Mouse (Mus musculus): ENCODE measurements at regions not wholly inside any gene's neighbourhood (a gene's known extent, or its start where the extent isn't known, plus 50 kb on each side); places are given as distances from the start of the nearest gene placed in this dataset.

- DNase-seq (ENCODE audit: low read depth, low spot score), result no peak
Observed at GRCm38 (mm10) chr8:80422190-80422589, 71.4 kb upstream of the Gypa start.

GRCm38 (mm10) chr8:80416121-80416520 lies 77.5 kb upstream of the Gypa start:
- no peak for DNase-seq (ENCODE audit: low read depth, low spot score)

DNA sequence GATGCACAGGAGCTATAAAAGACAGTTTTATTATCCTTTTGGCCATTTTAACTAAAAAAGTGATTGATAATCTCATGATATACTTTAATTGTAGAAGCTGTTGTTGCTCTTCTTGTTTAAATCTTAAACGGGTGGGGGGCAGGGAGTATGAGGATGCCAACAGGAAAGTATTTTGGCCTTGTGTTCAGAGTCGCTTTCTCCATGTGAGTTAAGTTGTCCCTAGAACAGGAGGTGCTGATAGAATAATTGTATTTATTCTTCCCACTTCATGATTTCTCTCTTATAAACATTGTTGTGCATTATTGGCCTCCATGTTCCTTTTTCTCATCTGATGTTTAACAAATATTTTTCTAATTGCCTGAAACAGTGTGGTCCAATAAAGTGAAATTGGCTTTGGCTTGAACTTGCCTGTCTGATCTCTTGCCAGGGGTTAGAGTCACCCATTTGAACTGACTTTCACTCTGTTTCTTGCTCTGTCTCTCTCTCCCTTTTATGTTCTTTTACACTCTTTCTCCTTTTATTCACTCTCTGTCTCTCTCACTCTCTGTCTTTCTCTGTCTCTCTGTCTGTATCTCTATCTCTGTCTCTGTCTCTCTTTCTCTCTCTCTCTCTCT lies 93.9 kb upstream of the Gypa start:
- no peak for DNase-seq (ENCODE audit: low read depth, low spot score)

- peak; percentile 30 for DNase-seq (ENCODE audit: low read depth, low spot score)
Observed at GRCm38 (mm10) chr8:80395010-80395409, 98.6 kb upstream of the Gypa start.

DNA sequence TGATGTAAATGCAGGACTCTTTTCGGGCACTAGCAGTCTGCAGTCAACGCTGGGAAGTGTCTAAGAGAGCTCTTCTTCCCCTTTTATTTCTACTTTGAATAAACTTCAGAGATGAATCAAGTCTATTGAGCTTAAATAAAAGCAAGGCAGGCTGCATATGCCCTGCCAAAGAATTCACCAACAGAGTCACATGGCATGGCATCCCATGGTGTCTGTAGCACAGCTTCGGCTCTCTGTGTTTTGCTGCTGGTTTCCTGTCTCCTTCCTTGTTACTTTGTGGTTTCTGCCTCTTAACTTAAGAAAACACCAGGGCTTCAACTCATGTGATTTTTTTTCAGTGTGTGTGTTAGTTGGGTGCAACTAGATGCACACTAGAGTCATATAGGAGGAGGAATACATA lies 100.5 kb upstream of the Gypa start:
- DNase-seq (ENCODE audit: low read depth, low spot score), result no peak

DNA sequence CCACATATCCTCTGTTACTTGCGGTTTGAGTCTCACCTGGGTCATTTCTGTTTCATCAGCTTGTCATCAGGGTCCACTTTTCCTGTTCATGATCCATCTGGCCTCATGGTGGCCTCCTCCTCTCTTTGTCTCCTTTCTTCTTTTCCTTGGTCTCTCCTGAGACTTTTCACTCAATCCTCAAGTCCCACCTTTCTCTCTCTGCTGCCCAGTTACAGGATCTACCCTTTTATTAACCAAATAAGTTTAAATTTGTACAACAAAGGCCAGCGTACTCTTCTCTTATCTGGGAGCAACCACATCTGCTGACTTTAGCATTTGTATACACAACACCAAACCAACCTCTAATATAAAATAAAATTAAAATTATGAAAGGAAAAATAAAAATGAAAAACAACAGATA lies 124.4 kb upstream of the Gypa start:
- no peak for DNase-seq (ENCODE audit: low read depth, low spot score)

DNA sequence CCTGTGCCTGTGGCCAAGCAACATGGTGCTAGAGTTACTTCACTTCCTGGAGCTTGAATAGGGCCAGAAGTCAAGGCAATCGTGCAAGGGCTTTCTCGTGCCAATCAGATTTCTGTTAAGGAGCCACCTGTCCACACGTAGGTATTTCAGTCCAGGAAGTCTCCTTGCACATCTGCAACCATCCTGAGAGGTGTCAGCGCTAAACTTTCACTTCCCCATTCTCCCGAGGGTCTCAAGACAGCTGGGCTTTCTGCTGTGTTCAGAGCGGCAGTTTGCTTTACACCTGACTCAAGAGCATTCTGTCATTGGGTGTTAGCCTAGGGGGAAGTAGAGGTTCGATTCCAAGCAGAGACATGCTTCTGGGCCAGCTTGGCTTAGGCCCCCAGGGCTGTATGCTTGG lies 129.5 kb upstream of the Gypa start:
- DNase-seq (ENCODE audit: low read depth, low spot score), result no peak

- no peak for DNase-seq (ENCODE audit: low read depth, low spot score)
Observed at GRCm38 (mm10) chr8:80343299-80343698, 150.3 kb upstream of the Gypa start.

- no peak for DNase-seq (ENCODE audit: low read depth, low spot score)
Observed at GRCm38 (mm10) chr8:80337872-80338271, 155.7 kb upstream of the Gypa start.

DNA sequence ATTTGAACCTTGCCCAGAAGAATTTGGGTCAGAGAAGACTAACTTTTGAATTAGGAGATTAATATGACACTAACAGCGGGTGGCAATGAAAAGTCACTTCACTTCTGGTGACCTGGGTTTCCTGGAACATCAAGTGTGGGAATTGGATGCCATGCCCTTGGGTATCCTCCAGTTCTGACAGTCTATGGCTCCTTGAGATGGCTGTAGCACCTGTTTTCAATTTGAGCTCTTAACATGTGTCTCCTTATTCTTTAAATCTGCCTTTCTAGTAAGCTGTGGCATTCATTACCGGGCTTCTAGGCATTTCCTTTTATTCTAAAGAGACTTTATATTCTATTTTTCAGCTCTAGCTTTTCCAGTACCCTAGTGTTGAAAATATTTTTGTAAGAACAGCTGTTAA lies 164.9 kb upstream of the Gypa start:
- DNase-seq (ENCODE audit: low read depth, low spot score), result no peak

- no peak for DNase-seq (ENCODE audit: low read depth, low spot score)
Observed at GRCm38 (mm10) chr8:80325859-80326258, 167.7 kb upstream of the Gypa start.

DNA sequence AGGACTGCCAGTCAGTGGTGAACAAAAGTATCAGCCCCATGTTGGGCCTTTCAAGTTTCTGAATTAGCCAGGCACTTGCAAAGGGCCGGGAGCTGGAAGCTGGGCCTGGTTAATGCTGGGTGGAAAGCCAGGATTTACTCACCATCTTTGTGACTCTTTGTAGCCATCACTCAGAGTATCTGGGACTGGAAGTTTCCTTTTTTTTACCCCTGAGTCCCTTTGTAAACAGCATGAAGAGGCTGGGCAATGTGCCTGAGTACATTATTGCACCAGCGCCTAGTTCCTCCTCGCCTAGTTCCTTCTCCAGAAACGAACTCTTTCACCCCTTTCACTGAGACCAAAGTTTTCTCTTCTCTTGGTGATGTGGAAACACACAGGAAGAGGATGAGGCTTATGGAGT lies 168.4 kb upstream of the Gypa start:
- no peak for DNase-seq (ENCODE audit: low read depth, low spot score)

- DNase-seq (ENCODE audit: low read depth, low spot score), result peak; percentile 72
Observed at GRCm38 (mm10) chr8:80318231-80318870, 175.2 kb upstream of the Gypa start.

GRCm38 (mm10) chr8:80315371-80315770 lies 178.2 kb upstream of the Gypa start:
- peak; percentile 74 for DNase-seq (ENCODE audit: low read depth, low spot score)

GRCm38 (mm10) chr8:80314826-80315225 lies 178.8 kb upstream of the Gypa start:
- peak; percentile 91 for DNase-seq (ENCODE audit: low read depth, low spot score)

GRCm38 (mm10) chr8:80313883-80314635 lies 179.5 kb upstream of the Gypa start:
- DNase-seq (ENCODE audit: low read depth, low spot score), result no peak

GRCm38 (mm10) chr8:80307761-80308160 lies 185.8 kb upstream of the Gypa start:
- DNase-seq (ENCODE audit: low read depth, low spot score), result no peak

- DNase-seq (ENCODE audit: low read depth, low spot score), result no peak
Observed at GRCm38 (mm10) chr8:80298596-80298995, 195.0 kb upstream of the Gypa start.

DNA sequence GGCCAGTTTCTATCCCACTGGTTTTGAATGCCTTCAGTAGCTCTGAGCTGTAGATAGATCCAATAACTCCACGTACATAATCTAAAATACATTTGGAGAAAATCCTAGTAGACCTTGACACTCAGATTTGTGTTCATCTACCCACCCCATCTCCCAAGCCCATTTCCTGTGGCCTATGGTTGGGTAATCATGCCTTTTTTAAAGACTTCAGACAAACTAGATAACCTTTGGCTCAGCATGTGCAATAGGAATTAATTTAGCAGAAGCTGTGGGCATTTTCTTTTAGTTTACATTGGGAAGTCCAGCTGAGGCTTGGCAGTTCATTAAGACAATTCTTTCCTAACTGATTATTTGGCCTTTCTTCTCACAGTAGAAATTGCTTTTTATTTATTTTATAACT lies 203.3 kb upstream of the Gypa start:
- no peak for DNase-seq (ENCODE audit: low read depth, low spot score)

- DNase-seq (ENCODE audit: low read depth, low spot score), result no peak
Observed at GRCm38 (mm10) chr8:80289282-80289681, 204.3 kb upstream of the Gypa start.

DNA sequence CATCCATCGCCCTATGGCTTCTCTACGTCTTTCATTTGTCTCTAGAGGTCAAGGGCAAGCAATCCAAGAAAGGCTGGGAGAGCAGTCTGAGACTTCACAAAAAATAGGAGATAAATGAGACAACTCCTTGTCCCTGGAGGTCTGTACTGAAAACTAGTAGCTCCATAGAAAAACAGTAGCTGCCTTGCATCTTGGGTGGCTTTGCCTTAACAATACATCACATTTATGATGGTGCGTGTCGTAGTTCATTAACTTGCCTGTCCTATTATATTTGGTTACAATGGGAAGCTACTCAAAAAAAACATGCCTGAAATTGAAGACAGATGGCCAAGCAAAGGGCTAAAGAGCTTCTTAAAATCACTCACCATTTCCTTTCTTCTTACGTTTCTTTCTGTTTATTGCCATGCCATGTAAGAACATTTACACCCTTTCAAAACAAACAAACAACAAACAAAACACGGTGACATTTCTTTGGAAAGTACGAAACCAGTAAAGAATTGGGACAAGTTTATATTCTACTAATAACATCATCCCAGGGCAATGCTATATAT lies 211.2 kb upstream of the Hhip start:
- DNase-seq (ENCODE audit: low read depth, low spot score), result peak; percentile 52

- no peak for DNase-seq (ENCODE audit: low read depth, low spot score)
Observed at GRCm38 (mm10) chr8:80264915-80265314, 207.1 kb upstream of the Hhip start.

- peak; percentile 29 for DNase-seq (ENCODE audit: low read depth, low spot score)
Observed at GRCm38 (mm10) chr8:80263468-80263945, 205.7 kb upstream of the Hhip start.

Data from mesoderm, embryonic 11.5 days (tissue).